Mouse (Mus musculus): ENCODE data around the gene Zfp710. TPM values are rescaled to one million over a fixed set of nuclear protein-coding genes. Genes with fewer than 3 reads are reported as not detected.
"Not testable (repeated sequence)": the region's sequence is repeated elsewhere in the genome, so short reads cannot be mapped to it uniquely, and the experiment has no call there.

Gene Zfp710
- total and polyA plus RNA-seq, 3 experiments, result 7.6 to 16.2 (median 14.4) TPM

DNA sequence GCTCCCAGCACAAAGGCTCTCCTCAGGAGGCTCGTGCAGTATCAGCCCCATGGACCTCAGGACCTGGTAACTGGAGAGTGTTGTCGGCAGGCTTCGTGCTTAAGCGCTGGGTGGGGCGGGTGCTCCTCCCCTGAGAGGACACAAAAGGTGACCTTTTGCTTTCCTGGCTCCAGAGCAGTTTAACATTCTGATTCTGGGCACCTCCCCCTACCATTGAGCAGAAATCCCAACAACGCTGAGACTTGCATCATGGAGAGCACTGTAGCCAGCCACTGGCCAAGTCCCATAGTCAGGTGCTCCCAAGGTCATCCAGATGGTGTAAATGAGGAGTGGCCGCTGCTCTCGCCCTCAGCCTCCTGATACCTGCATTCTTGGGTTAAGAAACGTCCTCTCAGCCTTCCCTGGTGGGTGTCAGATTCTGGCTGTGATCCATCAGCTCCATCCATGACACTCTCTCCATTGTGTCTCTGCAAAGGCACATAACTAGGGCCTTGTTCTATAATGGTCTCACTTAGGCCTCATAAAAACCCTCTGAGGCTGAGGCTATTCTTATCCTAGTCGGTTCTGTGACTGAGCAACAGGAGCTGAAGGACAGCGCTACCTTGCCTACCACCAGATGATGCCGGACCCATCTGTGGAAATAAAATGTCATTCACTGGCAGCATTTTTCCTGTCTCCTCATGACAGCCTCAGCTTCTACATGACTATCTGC, 105.9 kb downstream of the Zfp710 start:
- no peaks in the 10 kb centered on the region for H3K79me2 ChIP-seq (replicated peaks; ENCODE audit: control insufficient read depth, extremely low read depth, insufficient read depth, poor library complexity, severe bottlenecking)
- H3K9ac ChIP-seq (ENCODE audit: insufficient read depth, low read depth), result no peak overlapping the region
- H3K27ac ChIP-seq (ENCODE audit: insufficient read depth, low read depth), result no peak overlapping the region
- no peaks in the 10 kb centered on the region for H3K27me3 ChIP-seq (replicated peaks)
- no peaks in the 10 kb centered on the region for H3K9me3 ChIP-seq (replicated peaks; ENCODE audit: low read length)
- in situ Hi-C loops (cut with MboI; ENCODE audit: low pct_ligation_motif_present, low pct_unique_long_range_greater_than_20kb, low sequenced_read_pairs), result loop anchor here (25.0 kb wide), 1 partner anchor 457 kb away; no protein-coding TSS in a partner anchor
- no peak overlapping the region for H3K4me2 ChIP-seq (ENCODE audit: insufficient read depth, low read depth, poor library complexity, severe bottlenecking)
- dilution Hi-C loops (cut with MboI; ENCODE audit: extremely low pct_ligation_motif_present, extremely low pct_unique_long_range_greater_than_20kb, low sequenced_read_pairs), result no loop called here
- no peak for DNase-seq (ENCODE audit: extremely low read depth)
- H3K4me1 ChIP-seq (ENCODE audit: control insufficient read depth in 1 of 2, insufficient read depth in 2 of 2), result peaks cover 0 to 18% of the 10 kb centered on the region in 2 experiments; a peak in 2 of 4 replicates
- no peaks in the 10 kb centered on the region for H3K36me3 ChIP-seq (replicated peaks in 1 of 2; ENCODE audit: control insufficient read depth in 1 of 2, insufficient read depth in 1 of 2, low read length in 1 of 2)
- H3K4me3 ChIP-seq (replicated peaks in 1 of 3; ENCODE audit: low read depth in 2 of 3, low read length in 2 of 3, poor library complexity in 1 of 3), result no peak overlapping the region
- TF ChIP-seq ZKSCAN1 (IDR thresholded peaks at IDR 0.05; ENCODE audit: borderline replicate concordance, low read depth, low read length) (no peak), RCOR1 (conservative IDR thresholded peaks at IDR 0.05; ENCODE audit: low read depth, low read length) (no peak), MXI1 (IDR thresholded peaks at IDR 0.05; ENCODE audit: low read depth, low read length) (no peak), SIN3A (IDR thresholded peaks at IDR 0.05; ENCODE audit: low read length) (no peak), IRF4 (IDR thresholded peaks at IDR 0.05; ENCODE audit: low read depth, low read length) (no peak), RAD21 (IDR thresholded peaks at IDR 0.05; ENCODE audit: low read depth, low read length) (no peak), KAT2A (IDR thresholded peaks at IDR 0.05; ENCODE audit: insufficient replicate concordance, low read length) (no peak), POLR2A (IDR thresholded peaks at IDR 0.05; ENCODE audit: low read depth, low read length) (no peak), ELF1 (IDR thresholded peaks at IDR 0.05; ENCODE audit: low read depth, low read length) (no peak), JUND (conservative IDR thresholded peaks at IDR 0.05; ENCODE audit: low read depth, low read length) (no peak), NRF1 (IDR thresholded peaks at IDR 0.05; ENCODE audit: low read depth, low read length) (no peak)

DNA sequence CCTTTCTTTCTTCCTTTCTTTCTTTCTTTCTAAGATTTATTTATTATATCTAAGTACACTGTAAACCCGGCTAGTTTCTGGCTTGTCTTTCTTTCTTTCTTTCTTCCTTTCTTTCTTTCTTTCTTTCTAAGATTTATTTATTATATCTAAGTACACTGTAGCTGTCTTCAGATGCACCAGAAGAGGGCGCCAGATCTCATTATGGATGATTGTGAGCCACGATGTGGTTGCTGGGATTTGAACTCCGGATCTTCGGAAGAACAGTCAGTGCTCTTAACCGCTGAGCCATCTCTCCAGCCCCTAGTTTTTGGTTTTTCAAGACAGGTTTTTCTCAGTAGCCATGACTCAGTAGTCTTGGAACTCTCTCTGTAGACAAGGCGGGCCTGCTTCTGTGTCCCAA, 106.7 kb downstream of the Zfp710 start:
- DNase-seq (ENCODE audit: extremely low read depth); H3K79me2 ChIP-seq (replicated peaks; ENCODE audit: control insufficient read depth, extremely low read depth, insufficient read depth, poor library complexity, severe bottlenecking); H3K27ac ChIP-seq (ENCODE audit: insufficient read depth, low read depth); H3K27me3 ChIP-seq (replicated peaks); H3K9ac ChIP-seq (ENCODE audit: insufficient read depth, low read depth); dilution Hi-C loops (cut with MboI; ENCODE audit: extremely low pct_ligation_motif_present, extremely low pct_unique_long_range_greater_than_20kb, low sequenced_read_pairs); H3K4me2 ChIP-seq (ENCODE audit: insufficient read depth, low read depth, poor library complexity, severe bottlenecking); H3K4me3 ChIP-seq (replicated peaks in 1 of 3; ENCODE audit: low read depth in 2 of 3, low read length in 2 of 3, poor library complexity in 1 of 3); H3K9me3 ChIP-seq (replicated peaks; ENCODE audit: low read length); H3K36me3 ChIP-seq (replicated peaks in 1 of 2; ENCODE audit: control insufficient read depth in 1 of 2, insufficient read depth in 1 of 2, low read length in 1 of 2): not testable (repeated sequence)
- in situ Hi-C loops (cut with MboI; ENCODE audit: low pct_ligation_motif_present, low pct_unique_long_range_greater_than_20kb, low sequenced_read_pairs), result loop anchor here (25.0 kb wide), 1 partner anchor 456 kb away; no protein-coding TSS in a partner anchor
- TF ChIP-seq CTCF (conservative IDR thresholded peaks at IDR 0.05 in 1 of 2, IDR thresholded peaks at IDR 0.05 in 1 of 2; ENCODE audit: low read depth in 2 of 2, low read length in 2 of 2), result peak in 1 of 2 experiments; percentile 36; a peak in 1 of 4 replicates
- H3K4me1 ChIP-seq (ENCODE audit: control insufficient read depth in 1 of 2, insufficient read depth in 2 of 2), result peaks cover 0 to 18% of the 10 kb centered on the region in 2 experiments; a peak in 2 of 4 replicates

DNA sequence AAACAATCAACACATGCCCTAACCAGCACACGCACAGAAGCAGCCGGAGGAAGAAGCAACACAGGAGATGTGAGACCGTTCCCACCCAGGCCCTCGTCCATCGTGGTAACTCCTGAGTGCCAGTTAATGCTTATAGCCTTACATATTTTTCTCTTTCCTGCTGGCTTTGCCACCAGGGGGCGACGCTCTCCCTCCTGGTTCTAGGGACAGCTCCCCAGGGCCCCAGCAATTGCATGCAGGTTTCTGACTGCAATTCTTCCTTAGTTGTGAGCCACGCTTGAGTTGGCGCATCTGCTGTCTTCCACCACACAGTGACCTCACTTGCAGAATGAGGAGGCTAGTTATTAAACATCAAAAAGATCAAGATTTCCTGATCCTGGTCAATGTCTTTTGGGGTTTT, 107.9 kb downstream of the Zfp710 start:
- Histone ChIP-seq H3K4me3 (replicated peaks in 1 of 3; ENCODE audit: low read depth in 2 of 3, low read length in 2 of 3, poor library complexity in 1 of 3) (no peak overlapping the region), H3K9ac (ENCODE audit: insufficient read depth, low read depth) (no peak overlapping the region), H3K27ac (ENCODE audit: insufficient read depth, low read depth) (no peak overlapping the region), H3K4me1 (ENCODE audit: control insufficient read depth in 1 of 2, insufficient read depth in 2 of 2) (peaks cover 0 to 18% of the 10 kb centered on the region in 2 experiments; a peak in 2 of 4 replicates), H3K9me3 (replicated peaks; ENCODE audit: low read length) (peaks cover 12% of the 10 kb centered on the region), H3K36me3 (replicated peaks in 1 of 2; ENCODE audit: control insufficient read depth in 1 of 2, insufficient read depth in 1 of 2, low read length in 1 of 2) (no peaks in the 10 kb centered on the region), H3K27me3 (replicated peaks) (no peaks in the 10 kb centered on the region), H3K4me2 (ENCODE audit: insufficient read depth, low read depth, poor library complexity, severe bottlenecking) (no peak overlapping the region), H3K79me2 (replicated peaks; ENCODE audit: control insufficient read depth, extremely low read depth, insufficient read depth, poor library complexity, severe bottlenecking) (no peaks in the 10 kb centered on the region)
- in situ Hi-C loops (cut with MboI; ENCODE audit: low pct_ligation_motif_present, low pct_unique_long_range_greater_than_20kb, low sequenced_read_pairs), result loop anchor here (25.0 kb wide), 1 partner anchor 455 kb away; no protein-coding TSS in a partner anchor
- dilution Hi-C loops (cut with MboI; ENCODE audit: extremely low pct_ligation_motif_present, extremely low pct_unique_long_range_greater_than_20kb, low sequenced_read_pairs), result no loop called here
- DNase-seq (ENCODE audit: extremely low read depth), result peak; percentile 89
- TF ChIP-seq GABPA (IDR thresholded peaks at IDR 0.05; ENCODE audit: insufficient replicate concordance, low read depth, low read length) (no peak), KAT2A (IDR thresholded peaks at IDR 0.05; ENCODE audit: insufficient replicate concordance, low read length) (no peak), TBP (conservative IDR thresholded peaks at IDR 0.05; ENCODE audit: low read depth, low read length) (no peak), BHLHE40 (IDR thresholded peaks at IDR 0.05; ENCODE audit: low read depth, low read length) (0 out of 2 replicates have a peak, but pooled peaks have one; percentile 46), HCFC1 (IDR thresholded peaks at IDR 0.05; ENCODE audit: low read depth, low read length) (no peak), RCOR1 (conservative IDR thresholded peaks at IDR 0.05; ENCODE audit: low read depth, low read length) (no peak), POLR2AphosphoS2 (IDR thresholded peaks at IDR 0.05; ENCODE audit: low read depth, low read length) (no peak), CHD2 (IDR thresholded peaks at IDR 0.05; ENCODE audit: low read length) (no peak), ZMIZ1 (IDR thresholded peaks at IDR 0.05; ENCODE audit: low read depth, low read length) (no peak), USF1 (IDR thresholded peaks at IDR 0.05; ENCODE audit: low read depth, low read length) (no peak), MAX (IDR thresholded peaks at IDR 0.05; ENCODE audit: low read length) (peak; percentile 52; the same call in 1 of the 2 replicates), MAFK (IDR thresholded peaks at IDR 0.05; ENCODE audit: insufficient replicate concordance, low read length) (no peak), IRF4 (IDR thresholded peaks at IDR 0.05; ENCODE audit: low read depth, low read length) (peak; percentile 46; the same call in 1 of the 2 replicates), CTCF (conservative IDR thresholded peaks at IDR 0.05 in 1 of 2, IDR thresholded peaks at IDR 0.05 in 1 of 2; ENCODE audit: low read depth in 2 of 2, low read length in 2 of 2) (peak; percentile 48 to 90; a peak in 3 of 4 replicates), ZC3H11A (IDR thresholded peaks at IDR 0.05; ENCODE audit: low read depth, low read length) (peak; percentile 42), EP300 (IDR thresholded peaks at IDR 0.05; ENCODE audit: low read length) (peak; percentile 20; the same call in 1 of the 2 replicates), POLR2A (IDR thresholded peaks at IDR 0.05; ENCODE audit: low read depth, low read length) (no peak)

Measured in CH12.LX (cell line).